Mouse (Mus musculus) lung, embryonic 16.5 days (tissue): ENCODE measurements around the gene Tes. TPM values are rescaled to one million over a fixed set of nuclear protein-coding genes. Genes with fewer than 3 reads are reported as not detected.
A peak's percentile ranks its signal among the peaks of the same experiment; 100 is the strongest.

Experiments used
- ATAC-seq: fragments of 200-750 bp; cut with Nextera tagmentation; 2 replicates; pipeline ENCODE4 v1.8.0; 2017; ENCODE audit warnings: low read depth, mild to moderate bottlenecking, moderate library complexity
- H3K27ac ChIP-seq: fragments of 300-500 bp; sonication (generic); 2 replicates; pipeline ENCODE4 v1.5.1; 2014; ENCODE audit warnings: mild to moderate bottlenecking, control low read depth, low read length
- H3K27me3 ChIP-seq: fragments of 300-500 bp; sonication (generic); 2 replicates; pipeline ENCODE4 v1.6.1; 2014; ENCODE audit warnings: low read depth, low read length, mixed read lengths; ENCODE audit not compliant: control insufficient read depth, insufficient read depth
- H3K36me3 ChIP-seq: fragments of 300-500 bp; sonication (generic); 2 replicates; pipeline ENCODE4 v1.6.1; 2014; ENCODE audit warnings: low read length; ENCODE audit not compliant: control insufficient read depth, insufficient read depth
- H3K4me1 ChIP-seq: fragments of 300-500 bp; sonication (generic); replicated peaks from 2 replicates; pipeline ENCODE4 v1.6.1; 2014; ENCODE audit warnings: low read length, mixed read lengths; ENCODE audit not compliant: control insufficient read depth, insufficient read depth
- H3K4me2 ChIP-seq: fragments of 300-500 bp; sonication (generic); 2 replicates; pipeline ENCODE4 v1.6.1; 2014; ENCODE audit warnings: low read depth, low read length, control low read depth
- H3K4me3 ChIP-seq: fragments of 300-500 bp; sonication (generic); 2 replicates; pipeline ENCODE4 v1.5.1; 2014; ENCODE audit warnings: mild to moderate bottlenecking, low read length, control low read depth
- H3K9ac ChIP-seq: fragments of 300-500 bp; sonication (generic); 2 replicates; pipeline ENCODE4 v1.6.1; 2014; ENCODE audit warnings: low read length, control low read depth
- H3K9me3 ChIP-seq: fragments of 300-500 bp; sonication (generic); 2 replicates; pipeline ENCODE4 v1.6.1; 2016; ENCODE audit warnings: low read length; ENCODE audit not compliant: control insufficient read depth
- WGBS: fragments of 180-500 bp; shearing (Covaris S2); extraction: QIAGEN DNeasy Blood & Tissue Kit; methylation state at CpG from one replicate; pipeline ENCODE4 v1.1.7; 2014; 5-methylcytosine and 5-hydroxymethylcytosine counted together
- polyA plus RNA-seq: library from polyadenylated mRNA; unstranded; fragments of >200 nt; fragmentation: Nextera tagmentation; extraction: Ambion mirVana; gene quantifications from 2 replicates; pipeline ENCODE4 v1.2.1, GENCODE M21; 2015

Tes gene
- 66.3 and 68.2 TPM in 2 replicates for polyA plus RNA-seq

DNA sequence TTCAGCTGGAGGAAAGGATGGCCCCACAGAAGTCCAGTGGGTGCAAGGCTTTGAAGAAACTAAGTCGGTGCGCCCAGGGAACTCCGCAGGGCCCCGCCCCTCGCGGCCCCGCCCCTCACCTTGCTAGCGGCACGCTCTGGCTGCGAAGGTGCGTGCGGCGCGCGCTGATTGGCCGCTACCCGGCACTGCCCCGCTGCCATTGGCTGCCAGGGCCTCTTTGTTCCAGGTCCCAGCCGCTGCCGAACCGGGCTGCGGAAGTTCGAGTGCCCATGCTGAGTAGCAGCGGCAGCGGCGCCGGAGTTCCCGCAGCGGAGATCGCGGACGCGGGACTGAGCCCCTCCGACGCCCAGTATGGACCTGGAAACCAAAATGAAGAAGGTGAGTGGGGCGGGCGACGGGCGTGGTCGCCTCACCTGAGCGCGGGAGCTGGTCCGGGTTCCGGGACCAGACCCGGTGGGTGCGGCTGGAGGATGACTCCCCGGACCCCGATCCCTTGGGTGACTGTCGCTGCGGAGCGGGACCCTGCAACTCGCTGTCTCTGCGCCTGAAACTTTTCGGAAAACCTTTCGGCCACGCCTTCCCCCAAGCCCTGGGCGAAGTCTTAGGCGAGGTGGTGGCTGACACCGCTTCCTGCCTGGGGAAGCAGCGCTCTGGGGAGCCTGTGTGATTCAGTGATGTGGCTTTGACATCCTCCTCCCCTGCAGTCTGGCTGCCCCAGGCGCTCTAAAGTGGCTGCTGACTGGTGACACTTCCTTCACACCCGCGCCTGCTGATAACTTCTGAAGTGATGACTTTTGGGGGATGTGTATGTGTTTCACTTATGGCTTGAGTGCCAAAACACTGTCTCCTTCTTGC lies at the start of gene Tes:
Gene Tes, plus strand, starts transcription at position 214 of the 855 bp plus-strand sequence.
- peak; percentile 94 for ATAC-seq
- no peaks in the 10 kb centered on the region for H3K36me3 ChIP-seq
- peak within 1 kb of the TSS; percentile 81 for H3K9ac ChIP-seq
- peak within 1 kb of the TSS; percentile 72 for H3K4me3 ChIP-seq
- peak within 1 kb of the TSS; percentile 89 for H3K4me2 ChIP-seq
- no peaks in the 10 kb centered on the region for H3K9me3 ChIP-seq
- H3K27ac ChIP-seq, result peak within 1 kb of the TSS; percentile 62
- H3K27me3 ChIP-seq, result 0 out of 2 replicates have a peak, but pooled peaks cover 2% of the 10 kb centered on the region
- peaks cover 6% of the 10 kb centered on the region; the same call in 1 of the 2 replicates for H3K4me1 ChIP-seq
- under 1% methylated on average over 59 of the region's 63 CpGs for WGBS

DNA sequence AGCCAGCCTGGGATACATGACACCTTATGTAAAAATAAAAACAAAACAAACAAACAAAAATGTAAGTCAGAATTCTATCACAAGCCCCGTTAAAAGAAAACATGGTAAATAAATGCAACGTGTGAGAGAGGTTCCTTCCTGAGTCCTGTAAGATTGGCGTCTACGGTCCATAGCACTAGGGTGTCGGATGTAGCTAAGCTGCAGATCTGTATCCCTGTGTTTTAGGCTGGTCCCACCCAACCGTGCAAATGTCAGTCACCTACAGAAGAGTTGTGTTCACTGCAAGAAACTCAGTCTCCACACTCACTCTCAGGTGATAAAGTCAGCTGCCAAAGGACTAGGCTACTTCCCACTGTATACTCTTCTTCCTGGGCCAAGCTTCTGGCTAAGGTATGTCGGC lies 39.1 kb upstream of the Tes start:
- no peaks in the 10 kb centered on the region for H3K4me1 ChIP-seq
- no peaks in the 10 kb centered on the region for H3K9me3 ChIP-seq
- H3K36me3 ChIP-seq, result no peaks in the 10 kb centered on the region
- 68% methylated on average over 7 of the region's 7 CpGs for WGBS
- ATAC-seq, result no peak
- no peak overlapping the region for H3K27ac ChIP-seq
- no peaks in the 10 kb centered on the region for H3K27me3 ChIP-seq
- no peak overlapping the region for H3K4me2 ChIP-seq
- no peak overlapping the region for H3K9ac ChIP-seq
- no peak overlapping the region for H3K4me3 ChIP-seq

- H3K4me1 ChIP-seq, result no peaks in the 10 kb centered on the region
- H3K36me3 ChIP-seq, result no peaks in the 10 kb centered on the region
- ATAC-seq, result no peak
- H3K27ac ChIP-seq, result no peak overlapping the region
- 12% methylated on average over 8 of the region's 8 CpGs for WGBS
- H3K4me2 ChIP-seq, result no peak overlapping the region
- H3K27me3 ChIP-seq, result no peaks in the 10 kb centered on the region
- H3K9ac ChIP-seq, result no peak overlapping the region
- H3K9me3 ChIP-seq, result no peaks in the 10 kb centered on the region
- no peak overlapping the region for H3K4me3 ChIP-seq
These were observed 37.4 kb upstream of the Tes start for GRCm38 (mm10) chr6:17027572-17027971.

- no peak for ATAC-seq
- no peak overlapping the region for H3K9ac ChIP-seq
These were observed 36.1 kb upstream of the Tes start for GRCm38 (mm10) chr6:17028809-17029208.

DNA sequence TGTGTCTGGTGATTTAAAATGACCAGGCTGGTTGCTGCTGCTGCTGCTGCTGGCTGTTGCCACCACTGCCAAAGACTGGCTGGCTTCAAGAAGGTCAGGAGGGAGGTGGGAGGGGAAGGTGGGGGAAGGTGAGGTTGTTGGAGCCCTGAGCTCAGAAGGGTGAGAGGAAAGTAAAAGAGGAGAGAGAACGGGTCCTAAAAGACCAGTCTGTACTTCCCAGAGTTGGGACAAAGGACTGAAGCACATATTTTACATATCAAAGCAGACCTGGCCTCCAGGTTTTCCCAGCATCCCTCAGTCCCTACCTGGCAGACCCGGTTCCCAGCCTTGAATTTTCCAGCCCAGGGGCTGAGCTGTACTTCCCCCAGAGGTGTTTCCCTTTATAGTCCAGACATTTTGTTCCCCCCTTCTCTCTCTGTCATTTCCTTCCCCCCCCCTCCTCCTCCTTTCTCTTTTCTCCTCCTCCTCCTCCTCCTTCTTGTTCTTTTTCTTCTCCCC lies 32.7 kb upstream of the Tes start:
- Histone ChIP-seq H3K9ac (no peak overlapping the region), H3K4me3 (no peak overlapping the region), H3K9me3 (no peaks in the 10 kb centered on the region), H3K27me3 (no peaks in the 10 kb centered on the region), H3K27ac (no peak overlapping the region), H3K36me3 (no peaks in the 10 kb centered on the region), H3K4me2 (no peak overlapping the region), H3K4me1 (no peaks in the 10 kb centered on the region)
- no peak for ATAC-seq
- WGBS, result 4% methylated on average over 2 of the region's 2 CpGs

More at GRCm38 (mm10) chr6:17028809-17029208, 36.1 kb upstream of the Tes start:
- H3K4me3 ChIP-seq, result no peak overlapping the region
- no peak overlapping the region for H3K27ac ChIP-seq
- H3K9me3 ChIP-seq, result no peaks in the 10 kb centered on the region
- no peaks in the 10 kb centered on the region for H3K36me3 ChIP-seq
- H3K27me3 ChIP-seq, result no peaks in the 10 kb centered on the region
- 59% methylated on average over 8 of the region's 8 CpGs for WGBS
- H3K4me2 ChIP-seq, result no peak overlapping the region
- H3K4me1 ChIP-seq, result no peaks in the 10 kb centered on the region

DNA sequence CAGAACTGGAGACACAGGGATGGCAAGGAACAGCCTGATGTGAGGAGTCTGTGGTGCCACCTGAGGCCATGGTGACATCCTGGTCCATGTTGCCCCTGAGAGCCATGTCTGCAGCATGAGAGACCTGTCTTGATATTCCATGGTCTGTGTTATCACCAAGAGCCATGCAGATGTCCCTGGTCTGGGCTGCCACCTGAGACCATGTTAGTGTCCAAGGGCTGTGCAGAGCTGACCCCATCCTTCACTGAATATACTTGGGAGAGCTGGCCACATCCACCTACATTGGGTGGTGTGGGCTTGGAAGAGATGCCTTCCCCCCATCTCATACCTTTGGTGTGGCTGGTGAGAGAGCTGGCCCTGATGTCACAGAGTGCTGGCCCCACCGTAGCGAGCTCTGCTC lies 30.9 kb upstream of the Tes start:
- no peaks in the 10 kb centered on the region for H3K9me3 ChIP-seq
- H3K27ac ChIP-seq, result no peak overlapping the region
- H3K9ac ChIP-seq, result no peak overlapping the region
- H3K4me1 ChIP-seq, result no peaks in the 10 kb centered on the region
- 92% methylated on average over 2 of the region's 2 CpGs for WGBS
- H3K4me3 ChIP-seq, result no peak overlapping the region
- ATAC-seq, result no peak
- H3K4me2 ChIP-seq, result no peak overlapping the region
- H3K27me3 ChIP-seq, result no peaks in the 10 kb centered on the region
- no peaks in the 10 kb centered on the region for H3K36me3 ChIP-seq

DNA sequence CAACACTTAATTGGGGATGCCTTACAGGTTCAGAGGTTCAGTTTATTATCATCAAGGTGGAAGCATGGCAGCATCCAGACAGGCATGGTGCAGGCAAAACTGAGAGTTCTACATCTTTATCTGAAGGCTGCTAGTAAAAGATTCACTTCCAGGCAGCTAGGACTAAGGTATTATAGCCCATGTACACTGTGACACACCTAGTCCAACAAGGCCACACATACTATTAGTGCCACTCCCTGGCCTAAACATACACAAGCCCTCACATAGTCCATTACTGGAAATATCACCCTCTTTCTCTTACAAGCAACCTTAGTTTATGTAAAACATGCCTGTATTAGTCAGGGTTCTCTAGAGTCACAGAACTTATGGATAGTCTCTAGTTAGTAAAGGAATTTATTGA lies 29.7 kb upstream of the Tes start:
- Histone ChIP-seq H3K36me3 (no peaks in the 10 kb centered on the region), H3K9me3 (no peaks in the 10 kb centered on the region)

DNA sequence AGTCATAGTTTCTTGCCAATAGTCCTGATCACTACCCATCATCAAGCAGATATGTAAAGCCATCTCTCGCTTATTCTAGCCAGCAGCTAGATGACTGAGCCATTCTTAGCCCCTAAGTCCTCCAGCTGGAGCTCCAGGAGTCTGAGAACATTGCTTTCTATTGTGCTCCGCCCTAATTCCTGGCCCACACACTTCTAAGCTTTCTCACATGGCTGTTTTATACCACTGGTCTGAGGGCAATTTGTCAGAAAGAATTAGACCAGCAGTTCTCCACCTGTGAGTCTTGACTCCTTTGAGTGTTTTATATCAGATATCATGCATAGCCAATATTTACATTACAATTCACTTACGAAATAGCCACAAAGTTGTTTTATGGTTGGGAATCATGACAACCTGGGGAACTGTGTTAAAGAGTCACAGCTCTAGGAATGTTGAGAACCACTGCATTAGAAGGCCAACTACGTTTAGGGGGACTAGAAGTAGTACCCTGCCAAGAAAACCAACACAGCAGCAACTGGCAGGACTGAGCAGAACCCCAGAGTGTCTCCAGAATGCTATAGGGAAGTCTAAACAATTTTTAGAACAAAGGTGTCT lies 13.4 kb upstream of the Tes start:
- H3K9me3 ChIP-seq, result no peaks in the 10 kb centered on the region
- H3K27ac ChIP-seq, result peak overlapping the region; percentile 60
- peak; percentile 91 for ATAC-seq
- H3K36me3 ChIP-seq, result no peaks in the 10 kb centered on the region
- 56% methylated on average over 4 of the region's 4 CpGs for WGBS
- H3K4me3 ChIP-seq, result no peak overlapping the region
- no peak overlapping the region for H3K9ac ChIP-seq
- no peak overlapping the region for H3K4me2 ChIP-seq
- H3K4me1 ChIP-seq, result peaks cover 5% of the 10 kb centered on the region; the same call in 1 of the 2 replicates
- H3K27me3 ChIP-seq, result no peaks in the 10 kb centered on the region

More for the DNA sequence above, 29.7 kb upstream of the Tes start:
- H3K27ac ChIP-seq, result no peak overlapping the region
- ATAC-seq, result no peak
- H3K4me2 ChIP-seq, result no peak overlapping the region
- no peaks in the 10 kb centered on the region for H3K4me1 ChIP-seq
- no peak overlapping the region for H3K9ac ChIP-seq
- H3K27me3 ChIP-seq, result no peaks in the 10 kb centered on the region
- no peak overlapping the region for H3K4me3 ChIP-seq

- Histone ChIP-seq H3K36me3 (no peaks in the 10 kb centered on the region), H3K9ac (no peak overlapping the region), H3K4me3 (no peak overlapping the region), H3K9me3 (no peaks in the 10 kb centered on the region), H3K4me1 (peaks cover 5% of the 10 kb centered on the region; the same call in 1 of the 2 replicates), H3K4me2 (no peak overlapping the region), H3K27me3 (no peaks in the 10 kb centered on the region), H3K27ac (no peak overlapping the region)
- no peak for ATAC-seq
- WGBS, result 71% methylated on average over 6 of the region's 6 CpGs
These were observed 11.8 kb upstream of the Tes start for GRCm38 (mm10) chr6:17053028-17053660.
